Mouse (Mus musculus) neural tube, embryonic 11.5 days (tissue): ENCODE data around the gene Krt27. TPM values are rescaled to one million over a fixed set of nuclear protein-coding genes. Genes with fewer than 3 reads are reported as not detected.

ENCODE experiments used
- ATAC-seq: fragments of 200-750 bp; cut with Nextera tagmentation; 2 replicates; pipeline ENCODE4 v1.8.0; 2017; ENCODE audit warnings: moderate number of reproducible peaks, mild to moderate bottlenecking, moderate TSS enrichment, moderate library complexity; ENCODE audit not compliant: insufficient read depth, low FRiP score, low TSS enrichment
- DNase-seq: peaks from one replicate; pipeline ENCODE4 v3.0.0-alpha.2; 2015; ENCODE audit warnings: low spot score
- H3K27ac ChIP-seq: fragments of 300-500 bp; sonication (generic); 2 replicates; pipeline ENCODE4 v1.5.1; 2014; ENCODE audit warnings: low read depth, mild to moderate bottlenecking, low read length
- H3K27me3 ChIP-seq: fragments of 300-500 bp; sonication (generic); 2 replicates; pipeline ENCODE4 v1.6.1; 2014; ENCODE audit warnings: mild to moderate bottlenecking, low read length, mixed read lengths; ENCODE audit not compliant: control insufficient read depth, insufficient read depth
- H3K36me3 ChIP-seq: fragments of 300-500 bp; sonication (generic); 2 replicates; pipeline ENCODE4 v1.6.1; 2014; ENCODE audit warnings: mild to moderate bottlenecking, low read length, moderate library complexity, mixed read lengths; ENCODE audit not compliant: control insufficient read depth, insufficient read depth
- H3K4me1 ChIP-seq: fragments of 300-500 bp; sonication (generic); 2 replicates; pipeline ENCODE4 v1.6.1; 2014; ENCODE audit warnings: low read length, mixed read lengths; ENCODE audit not compliant: control insufficient read depth, insufficient read depth
- H3K4me2 ChIP-seq: fragments of 300-500 bp; sonication (generic); 2 replicates; pipeline ENCODE4 v1.6.1; 2014; ENCODE audit warnings: low read depth, mild to moderate bottlenecking, moderate library complexity
- H3K4me3 ChIP-seq: fragments of 300-500 bp; sonication (generic); 2 replicates; pipeline ENCODE4 v1.5.1; 2014; ENCODE audit warnings: low read depth, low read length
- H3K9ac ChIP-seq: fragments of 300-500 bp; sonication (generic); 2 replicates; pipeline ENCODE4 v1.6.1; 2014; ENCODE audit warnings: mild to moderate bottlenecking, low read length
- H3K9me3 ChIP-seq: fragments of 300-500 bp; sonication (generic); 2 replicates; pipeline ENCODE4 v1.6.1; 2016; ENCODE audit warnings: low read length; ENCODE audit not compliant: control insufficient read depth
- WGBS: fragments of 180-500 bp; shearing (Covaris S2); extraction: QIAGEN DNeasy Blood & Tissue Kit; methylation state at CpG from one replicate; pipeline ENCODE4 v1.1.7; 2014; 5-methylcytosine and 5-hydroxymethylcytosine counted together
- polyA plus RNA-seq: library from polyadenylated mRNA; unstranded; fragments of >200 nt; fragmentation: Nextera tagmentation; extraction: Ambion mirVana; gene quantifications from 2 replicates; pipeline ENCODE4 v1.2.1, GENCODE M21; 2014

The Krt27 gene
- not detected in 2 replicates for polyA plus RNA-seq

GRCm38 (mm10) chr11:99351004-99351403 is at the start of gene Krt27:
TSS of gene Krt27 (minus strand) at chr11:99351104.
- Histone ChIP-seq H3K4me1 (no peaks in the 10 kb centered on the region), H3K9me3 (no peaks in the 10 kb centered on the region), H3K27ac (no peak within 1 kb of the TSS), H3K4me2 (no peak within 1 kb of the TSS), H3K4me3 (no peak within 1 kb of the TSS), H3K27me3 (no peaks in the 10 kb centered on the region), H3K9ac (no peak within 1 kb of the TSS), H3K36me3 (no peaks in the 10 kb centered on the region)
- DNase-seq = no peak
- WGBS = 80% methylated on average over 12 of the region's 12 CpGs
- ATAC-seq = no peak

GRCm38 (mm10) chr11:99399956-99400549 is 49.1 kb upstream of the Krt27 start:
- no peaks in the 10 kb centered on the region for H3K4me1 ChIP-seq
- ATAC-seq (no peak), DNase-seq (no peak)
- no peaks in the 10 kb centered on the region for H3K9me3 ChIP-seq
- no peak overlapping the region for H3K27ac ChIP-seq
- no peak overlapping the region for H3K9ac ChIP-seq
- no peak overlapping the region for H3K4me2 ChIP-seq
- 90% methylated on average over 13 of the region's 13 CpGs for WGBS
- no peaks in the 10 kb centered on the region for H3K36me3 ChIP-seq
- H3K27me3 ChIP-seq = no peaks in the 10 kb centered on the region
- H3K4me3 ChIP-seq = no peak overlapping the region

- Histone ChIP-seq H3K27ac (no peak overlapping the region), H3K4me1 (no peaks in the 10 kb centered on the region), H3K36me3 (no peaks in the 10 kb centered on the region), H3K4me2 (no peak overlapping the region), H3K27me3 (no peaks in the 10 kb centered on the region), H3K4me3 (no peak overlapping the region), H3K9ac (no peak overlapping the region), H3K9me3 (no peaks in the 10 kb centered on the region)
- ATAC-seq = no peak
- DNase-seq = no peak
- WGBS = 62% methylated on average over 8 of the region's 8 CpGs
These were observed 47.9 kb upstream of the Krt27 start for GRCm38 (mm10) chr11:99398832-99399231.

GRCm38 (mm10) chr11:99398084-99398483 is 47.2 kb upstream of the Krt27 start:
- Histone ChIP-seq H3K9ac (no peak overlapping the region), H3K36me3 (no peaks in the 10 kb centered on the region), H3K4me3 (no peak overlapping the region), H3K27ac (no peak overlapping the region), H3K4me2 (no peak overlapping the region), H3K9me3 (no peaks in the 10 kb centered on the region), H3K4me1 (no peaks in the 10 kb centered on the region), H3K27me3 (no peaks in the 10 kb centered on the region)
- WGBS = 87% methylated on average over 3 of the region's 3 CpGs
- DNase-seq = no peak
- no peak for ATAC-seq

- DNase-seq (no peak), ATAC-seq (no peak)
- H3K9me3 ChIP-seq = no peaks in the 10 kb centered on the region
- H3K36me3 ChIP-seq = no peaks in the 10 kb centered on the region
- no peak overlapping the region for H3K9ac ChIP-seq
- H3K4me1 ChIP-seq = no peaks in the 10 kb centered on the region
- 89% methylated on average over 2 of the region's 2 CpGs for WGBS
- H3K27ac ChIP-seq = no peak overlapping the region
- no peak overlapping the region for H3K4me3 ChIP-seq
- H3K27me3 ChIP-seq = no peaks in the 10 kb centered on the region
- no peak overlapping the region for H3K4me2 ChIP-seq
These were observed 45.8 kb upstream of the Krt27 start for GRCm38 (mm10) chr11:99396661-99397060.

GRCm38 (mm10) chr11:99396034-99396433 is 45.1 kb upstream of the Krt27 start:
- no peak overlapping the region for H3K27ac ChIP-seq
- H3K9me3 ChIP-seq = no peaks in the 10 kb centered on the region
- H3K4me2 ChIP-seq = no peak overlapping the region
- DNase-seq (no peak), ATAC-seq (no peak)
- no peak overlapping the region for H3K9ac ChIP-seq
- H3K27me3 ChIP-seq = no peaks in the 10 kb centered on the region
- H3K4me3 ChIP-seq = no peak overlapping the region
- no peaks in the 10 kb centered on the region for H3K4me1 ChIP-seq
- H3K36me3 ChIP-seq = no peaks in the 10 kb centered on the region
- 42% methylated on average over 3 of the region's 3 CpGs for WGBS

GRCm38 (mm10) chr11:99392492-99392891 is 41.6 kb upstream of the Krt27 start:
- Histone ChIP-seq H3K9me3 (no peaks in the 10 kb centered on the region), H3K4me2 (no peak overlapping the region), H3K4me3 (no peak overlapping the region), H3K4me1 (no peaks in the 10 kb centered on the region), H3K27ac (no peak overlapping the region), H3K27me3 (no peaks in the 10 kb centered on the region), H3K9ac (no peak overlapping the region), H3K36me3 (no peaks in the 10 kb centered on the region)
- 92% methylated on average over 10 of the region's 10 CpGs for WGBS
- ATAC-seq = no peak
- DNase-seq = no peak

GRCm38 (mm10) chr11:99391375-99391774 is 40.5 kb upstream of the Krt27 start:
- 84% methylated on average over 6 of the region's 6 CpGs for WGBS
- ATAC-seq = no peak

GRCm38 (mm10) chr11:99390866-99391265 is 40.0 kb upstream of the Krt27 start:
- Histone ChIP-seq H3K36me3 (no peaks in the 10 kb centered on the region), H3K9me3 (no peaks in the 10 kb centered on the region), H3K4me3 (no peak overlapping the region), H3K27me3 (no peaks in the 10 kb centered on the region), H3K27ac (no peak overlapping the region), H3K9ac (no peak overlapping the region), H3K4me2 (no peak overlapping the region), H3K4me1 (peaks cover 6% of the 10 kb centered on the region; the same call in 1 of the 2 replicates)
- ATAC-seq (no peak), DNase-seq (no peak)
- 85% methylated on average over 7 of the region's 7 CpGs for WGBS

More at GRCm38 (mm10) chr11:99391375-99391774, 40.5 kb upstream of the Krt27 start:
- DNase-seq = no peak
- Histone ChIP-seq H3K36me3 (no peaks in the 10 kb centered on the region), H3K9me3 (no peaks in the 10 kb centered on the region), H3K4me3 (no peak overlapping the region), H3K4me1 (peaks cover 6% of the 10 kb centered on the region; the same call in 1 of the 2 replicates), H3K27ac (no peak overlapping the region), H3K27me3 (no peaks in the 10 kb centered on the region), H3K4me2 (no peak overlapping the region), H3K9ac (no peak overlapping the region)
